Mouse (Mus musculus) forebrain, embryonic 15.5 days (tissue): ENCODE data around the gene Snap23. TPM values are rescaled to one million over a fixed set of nuclear protein-coding genes. Genes with fewer than 3 reads are reported as not detected.
A peak's percentile ranks its signal among the peaks of the same experiment; 100 is the strongest.

Source experiments
- ATAC-seq: fragments of 200-750 bp; cut with Nextera tagmentation; replicated peaks from 2 replicates; pipeline ENCODE4 v1.8.0; 2017; ENCODE audit warnings: mild to moderate bottlenecking, moderate TSS enrichment, moderate library complexity
- H3K27ac ChIP-seq: fragments of 300-500 bp; sonication (generic); replicated peaks from 2 replicates; pipeline ENCODE4 v1.5.1; 2015; ENCODE audit warnings: mild to moderate bottlenecking, inconsistent platforms
- H3K27me3 ChIP-seq: fragments of 300-500 bp; sonication (generic); 2 replicates; pipeline ENCODE4 v1.6.1; 2015; ENCODE audit warnings: inconsistent platforms
- H3K36me3 ChIP-seq: fragments of 300-500 bp; sonication (generic); 2 replicates; pipeline ENCODE4 v1.6.1; 2015; ENCODE audit warnings: mild to moderate bottlenecking, inconsistent platforms
- H3K4me1 ChIP-seq: fragments of 300-500 bp; sonication (generic); 2 replicates; pipeline ENCODE4 v1.6.1; 2015; ENCODE audit warnings: inconsistent platforms
- H3K4me2 ChIP-seq: fragments of 300-500 bp; sonication (generic); replicated peaks from 2 replicates; pipeline ENCODE4 v1.6.1; 2015; ENCODE audit warnings: mild to moderate bottlenecking, inconsistent platforms
- H3K4me3 ChIP-seq: fragments of 300-500 bp; sonication (generic); 2 replicates; pipeline ENCODE4 v1.5.1; 2015; ENCODE audit warnings: mild to moderate bottlenecking, inconsistent platforms
- H3K9ac ChIP-seq: fragments of 300-500 bp; sonication (generic); replicated peaks from 2 replicates; pipeline ENCODE4 v1.6.1; 2015; ENCODE audit warnings: mild to moderate bottlenecking, inconsistent platforms
- H3K9me3 ChIP-seq: fragments of 300-500 bp; sonication (generic); 2 replicates; pipeline ENCODE4 v1.6.1; 2016; ENCODE audit warnings: inconsistent platforms
- WGBS: fragments of 180-500 bp; shearing (Covaris S2); methylation state at CpG from one replicate; pipeline ENCODE4 v1.1.7; 2015; ENCODE audit warnings: mixed read lengths; 5-methylcytosine and 5-hydroxymethylcytosine counted together
- polyA plus RNA-seq: library from polyadenylated mRNA; unstranded; fragments of >200 nt; fragmentation: Nextera tagmentation; extraction: Ambion mirVana; gene quantifications from 2 replicates; pipeline ENCODE4 v1.2.1, GENCODE M21; 2015

Snap23 gene
- polyA plus RNA-seq, 1 experiment from 2014 or later, result 17.3 TPM

DNA sequence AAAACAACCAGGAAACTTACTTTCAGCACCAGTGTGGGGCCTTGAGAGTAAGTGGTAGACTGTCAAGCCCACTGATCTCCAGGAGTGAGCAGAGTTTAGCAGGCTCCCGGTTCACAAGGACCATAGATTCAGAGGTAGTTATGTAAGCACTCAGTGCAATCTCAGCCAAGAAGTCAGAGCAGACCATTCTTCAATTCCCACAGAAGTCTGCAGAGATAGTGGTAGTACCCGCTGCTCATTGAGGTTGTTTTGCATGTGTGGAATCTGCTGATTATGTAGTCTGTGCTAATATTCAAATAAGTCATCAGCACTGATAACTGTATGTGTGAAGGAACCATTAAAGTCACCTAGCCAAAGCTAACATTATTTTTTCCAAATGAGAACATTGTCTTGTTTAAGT lies 63.2 kb downstream of the Snap23 start:
- Histone ChIP-seq H3K9ac (no peak overlapping the region), H3K36me3 (0 out of 2 replicates have a peak, but pooled peaks cover 2% of the 10 kb centered on the region), H3K4me3 (no peak overlapping the region), H3K9me3 (no peaks in the 10 kb centered on the region), H3K4me1 (peaks cover 4% of the 10 kb centered on the region), H3K27me3 (no peaks in the 10 kb centered on the region), H3K4me2 (no peak overlapping the region), H3K27ac (no peak overlapping the region)
- 84% methylated on average over 2 of the region's 2 CpGs for WGBS
- ATAC-seq, result no peak

DNA sequence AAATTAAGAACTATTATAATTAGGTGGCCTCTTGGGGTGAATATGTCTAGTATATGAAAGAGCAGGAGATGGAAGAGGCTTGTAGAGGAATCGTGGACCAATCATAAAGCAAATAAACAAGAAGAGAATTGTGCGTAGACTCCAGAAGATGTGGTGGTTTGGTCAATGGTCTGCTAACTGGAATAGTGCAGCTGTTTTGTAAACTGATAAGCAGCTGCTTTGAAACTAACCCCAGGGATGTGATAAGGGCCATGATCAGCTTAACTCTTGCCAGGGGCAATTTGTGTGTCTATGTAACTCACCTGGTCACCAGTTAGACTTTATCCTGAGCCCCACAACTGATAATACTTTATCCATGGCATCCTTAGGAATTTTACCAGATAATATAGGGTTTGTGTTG lies 64.0 kb downstream of the Snap23 start:
- 96% methylated on average over 2 of the region's 2 CpGs for WGBS
- Histone ChIP-seq H3K36me3 (0 out of 2 replicates have a peak, but pooled peaks cover 2% of the 10 kb centered on the region), H3K9me3 (no peaks in the 10 kb centered on the region), H3K27me3 (no peaks in the 10 kb centered on the region), H3K4me1 (peaks cover 4% of the 10 kb centered on the region), H3K9ac (no peak overlapping the region), H3K27ac (no peak overlapping the region), H3K4me2 (no peak overlapping the region), H3K4me3 (no peak overlapping the region)
- no peak for ATAC-seq

DNA sequence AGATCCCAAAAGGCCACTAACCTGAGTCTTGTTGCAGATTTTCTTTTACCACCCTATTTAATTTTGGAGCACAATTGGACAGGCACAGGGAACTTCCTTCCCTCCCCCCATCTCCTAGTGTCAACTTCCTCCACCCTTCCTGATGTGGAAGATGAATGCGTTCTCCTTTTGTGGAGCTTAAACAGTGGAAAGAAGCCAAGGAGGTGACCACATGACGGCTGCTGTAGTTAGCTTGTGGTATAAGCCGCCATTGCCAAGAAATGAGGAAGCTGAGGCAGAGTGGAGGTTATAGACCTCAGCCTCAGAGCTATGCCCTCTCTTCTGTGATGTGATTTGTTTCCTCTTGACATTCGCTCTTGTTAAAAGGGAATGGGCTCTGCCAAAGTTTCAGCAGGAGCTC lies 64.5 kb downstream of the Snap23 start:
- H3K9me3 ChIP-seq, result no peaks in the 10 kb centered on the region
- no peak overlapping the region for H3K4me2 ChIP-seq
- H3K4me1 ChIP-seq, result peaks cover 4% of the 10 kb centered on the region
- ATAC-seq, result no peak
- no peaks in the 10 kb centered on the region for H3K27me3 ChIP-seq
- 79% methylated on average over 4 of the region's 4 CpGs for WGBS
- H3K27ac ChIP-seq, result no peak overlapping the region
- H3K36me3 ChIP-seq, result 0 out of 2 replicates have a peak, but pooled peaks cover 2% of the 10 kb centered on the region
- no peak overlapping the region for H3K9ac ChIP-seq
- H3K4me3 ChIP-seq, result no peak overlapping the region

DNA sequence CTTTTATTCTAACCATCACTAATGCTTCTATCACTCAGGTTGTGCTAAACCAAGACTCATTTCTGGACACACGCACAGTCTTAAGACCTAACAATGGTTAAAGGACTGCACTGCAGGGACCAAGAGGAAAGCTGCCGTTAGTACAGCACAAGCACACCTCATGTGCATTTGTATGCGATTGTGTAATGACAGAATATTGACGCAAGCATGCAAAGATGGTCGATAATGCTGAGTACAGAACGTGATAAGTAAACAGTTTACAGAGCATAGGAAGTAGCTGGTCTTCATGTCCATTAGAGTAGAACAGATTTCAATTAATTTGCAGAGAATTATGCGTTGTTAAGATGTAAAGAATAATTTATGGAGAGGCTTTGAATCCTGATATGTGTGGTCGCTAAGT lies 73.4 kb downstream of the Snap23 start:
- Histone ChIP-seq H3K36me3 (no peaks in the 10 kb centered on the region), H3K9me3 (no peaks in the 10 kb centered on the region), H3K4me3 (no peak overlapping the region), H3K27me3 (no peaks in the 10 kb centered on the region), H3K9ac (no peak overlapping the region), H3K4me1 (0 out of 2 replicates have a peak, but pooled peaks cover 5% of the 10 kb centered on the region), H3K4me2 (no peak overlapping the region), H3K27ac (no peak overlapping the region)
- no peak for ATAC-seq
- WGBS, result 84% methylated on average over 8 of the region's 8 CpGs

DNA sequence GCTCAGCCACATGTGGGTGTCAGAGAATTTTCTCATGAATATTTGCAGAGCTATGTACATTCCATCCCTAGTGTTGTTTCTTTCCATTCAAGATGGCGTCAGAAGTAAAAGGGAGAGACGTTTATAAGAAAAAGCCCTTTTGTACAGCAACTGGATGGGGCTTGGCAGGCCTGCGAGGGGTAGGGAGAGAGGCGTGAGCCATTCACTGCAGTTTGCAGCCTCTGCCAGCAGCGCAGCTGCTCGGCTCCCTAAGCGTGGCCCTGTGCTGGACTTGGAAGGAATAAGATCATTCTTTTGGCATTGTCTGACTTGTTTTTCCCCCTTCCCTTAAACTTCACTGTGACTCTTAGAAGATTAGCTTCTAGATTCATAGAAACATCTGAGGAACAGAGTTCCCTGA lies 76.4 kb downstream of the Snap23 start:
- Histone ChIP-seq H3K4me1 (0 out of 2 replicates have a peak, but pooled peaks cover 5% of the 10 kb centered on the region), H3K36me3 (no peaks in the 10 kb centered on the region), H3K4me3 (no peak overlapping the region), H3K27me3 (no peaks in the 10 kb centered on the region), H3K4me2 (no peak overlapping the region), H3K27ac (0 out of 2 replicates have a peak overlapping the region, but pooled peaks have one; percentile 40), H3K9me3 (no peaks in the 10 kb centered on the region), H3K9ac (no peak overlapping the region)
- ATAC-seq, result 0 out of 2 replicates have a peak, but pooled peaks have one; percentile 68
- 36% methylated on average over 7 of the region's 7 CpGs for WGBS

DNA sequence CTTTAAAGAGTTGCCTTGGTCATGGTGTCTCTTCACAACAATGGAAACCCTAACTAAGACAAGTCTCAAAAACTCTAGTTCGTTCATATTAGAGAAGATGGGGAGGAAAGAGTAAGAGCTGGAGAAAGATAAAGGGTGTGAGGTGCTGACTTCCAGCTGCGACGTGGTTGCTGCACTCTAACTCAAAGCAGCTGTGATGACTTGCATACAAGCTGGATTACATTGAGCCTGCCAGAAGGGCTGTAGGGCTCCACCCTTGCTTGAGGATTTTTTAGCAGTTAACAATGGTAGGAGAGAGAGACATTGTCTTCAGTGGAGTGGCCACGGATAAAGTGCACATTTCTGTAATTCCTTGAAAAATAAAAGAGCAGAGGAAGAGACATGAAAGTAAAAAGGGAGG lies 79.3 kb downstream of the Snap23 start:
- Histone ChIP-seq H3K4me2 (no peak overlapping the region), H3K4me3 (no peak overlapping the region), H3K27ac (no peak overlapping the region), H3K27me3 (no peaks in the 10 kb centered on the region), H3K9ac (no peak overlapping the region), H3K4me1 (0 out of 2 replicates have a peak, but pooled peaks cover 5% of the 10 kb centered on the region), H3K36me3 (no peaks in the 10 kb centered on the region), H3K9me3 (no peaks in the 10 kb centered on the region)
- ATAC-seq, result no peak
- WGBS, result 60% methylated on average over 4 of the region's 4 CpGs

Other genes with a start within 250 kb of the Snap23 start
- 50.0 and 50.9 TPM in 2 replicates for gene Vps39, start 214.5 kb upstream of the Snap23 start, polyA plus RNA-seq
- 7.8 and 10.2 TPM in 2 replicates for gene Ganc, start 163.8 kb upstream of the Snap23 start, polyA plus RNA-seq
- 6.7 and 7.3 TPM in 2 replicates for gene Tmem87a, start 163.6 kb upstream of the Snap23 start, polyA plus RNA-seq
- gene Capn3, start 111.7 kb upstream of the Snap23 start, polyA plus RNA-seq, result 1.1 and 1.4 TPM in 2 replicates
- 47.8 and 50.8 TPM in 2 replicates for gene Zfp106, start 3.8 kb upstream of the Snap23 start, polyA plus RNA-seq
- gene Haus2, start 41.7 kb downstream of the Snap23 start, polyA plus RNA-seq, result 29.5 and 30.5 TPM in 2 replicates
- gene Lrrc57, start 41.8 kb downstream of the Snap23 start, polyA plus RNA-seq, result 37.6 and 38.7 TPM in 2 replicates
- gene Stard9, start 61.5 kb downstream of the Snap23 start, polyA plus RNA-seq, result 4.0 and 4.1 TPM in 2 replicates